Mouse (Mus musculus): Measurements from ENCODE around the gene Wdr48. TPM values are rescaled to one million over a fixed set of nuclear protein-coding genes. Genes with fewer than 3 reads are reported as not detected.
A peak's percentile ranks its signal among the peaks of the same experiment; 100 is the strongest.

Wdr48 gene
- polyA plus RNA-seq, 1 experiment from 2014 or later, result 77.1 TPM

- Histone ChIP-seq H3K27ac (no peak overlapping the region), H3K4me3 (replicated peaks) (no peak overlapping the region), H3K4me2 (no peak overlapping the region), H3K9ac (no peak overlapping the region), H3K9me3 (no peaks in the 10 kb centered on the region), H3K4me1 (peaks cover 8% of the 10 kb centered on the region; the same call in 1 of the 2 replicates), H3K36me3 (replicated peaks) (no peaks in the 10 kb centered on the region), H3K27me3 (0 out of 2 replicates have a peak, but pooled peaks cover 6% of the 10 kb centered on the region)
- no peak for ATAC-seq (ENCODE audit: low FRiP score)
- 88% methylated on average over 9 of the region's 9 CpGs for WGBS
These were observed 64.2 kb downstream of the Wdr48 start for GRCm38 (mm10) chr9:119958835-119959234.

GRCm38 (mm10) chr9:119962216-119962615 is 67.5 kb downstream of the Wdr48 start:
- Histone ChIP-seq H3K27me3 (0 out of 2 replicates have a peak, but pooled peaks cover 6% of the 10 kb centered on the region), H3K9me3 (no peaks in the 10 kb centered on the region), H3K4me1 (peaks cover 8% of the 10 kb centered on the region; the same call in 1 of the 2 replicates), H3K4me2 (no peak overlapping the region), H3K9ac (no peak overlapping the region), H3K36me3 (replicated peaks) (no peaks in the 10 kb centered on the region), H3K27ac (no peak overlapping the region), H3K4me3 (replicated peaks) (no peak overlapping the region)
- no peak for ATAC-seq (ENCODE audit: low FRiP score)
- WGBS, result 86% methylated on average over 4 of the region's 4 CpGs

GRCm38 (mm10) chr9:119962987-119963667 is 68.4 kb downstream of the Wdr48 start:
- H3K4me2 ChIP-seq, result peak overlapping the region; percentile 37
- H3K27me3 ChIP-seq, result 0 out of 2 replicates have a peak, but pooled peaks cover 6% of the 10 kb centered on the region
- H3K9ac ChIP-seq, result no peak overlapping the region; the same call in 1 of the 2 replicates
- H3K4me1 ChIP-seq, result peaks cover 8% of the 10 kb centered on the region; the same call in 1 of the 2 replicates
- H3K36me3 ChIP-seq (replicated peaks), result no peaks in the 10 kb centered on the region
- H3K4me3 ChIP-seq (replicated peaks), result no peak overlapping the region
- ATAC-seq (ENCODE audit: low FRiP score), result 0 out of 2 replicates have a peak, but pooled peaks have one; percentile 27
- WGBS, result 9% methylated on average over 21 of the region's 21 CpGs
- no peaks in the 10 kb centered on the region for H3K9me3 ChIP-seq
- no peak overlapping the region for H3K27ac ChIP-seq

GRCm38 (mm10) chr9:119964206-119964605 is 69.5 kb downstream of the Wdr48 start:
- H3K4me3 ChIP-seq (replicated peaks), result no peak overlapping the region
- peaks cover 8% of the 10 kb centered on the region; the same call in 1 of the 2 replicates for H3K4me1 ChIP-seq
- H3K4me2 ChIP-seq, result no peak overlapping the region
- 0 out of 2 replicates have a peak, but pooled peaks cover 6% of the 10 kb centered on the region for H3K27me3 ChIP-seq
- H3K9ac ChIP-seq, result no peak overlapping the region
- ATAC-seq (ENCODE audit: low FRiP score), result no peak
- H3K9me3 ChIP-seq, result no peaks in the 10 kb centered on the region
- H3K36me3 ChIP-seq (replicated peaks), result no peaks in the 10 kb centered on the region
- no peak overlapping the region for H3K27ac ChIP-seq
- WGBS, result 86% methylated on average over 3 of the region's 3 CpGs

- WGBS, result 85% methylated on average over 3 of the region's 3 CpGs
- no peak for ATAC-seq (ENCODE audit: low FRiP score)
- Histone ChIP-seq H3K27me3 (0 out of 2 replicates have a peak, but pooled peaks cover 6% of the 10 kb centered on the region), H3K36me3 (replicated peaks) (no peaks in the 10 kb centered on the region), H3K4me1 (peaks cover 8% of the 10 kb centered on the region; the same call in 1 of the 2 replicates), H3K27ac (no peak overlapping the region), H3K9me3 (no peaks in the 10 kb centered on the region), H3K4me2 (no peak overlapping the region), H3K4me3 (replicated peaks) (no peak overlapping the region), H3K9ac (no peak overlapping the region)
These were observed 70.5 kb downstream of the Wdr48 start for GRCm38 (mm10) chr9:119965186-119965585.

GRCm38 (mm10) chr9:119966221-119966910 is 71.7 kb downstream of the Wdr48 start:
- Histone ChIP-seq H3K27me3 (0 out of 2 replicates have a peak, but pooled peaks cover 6% of the 10 kb centered on the region), H3K9me3 (no peaks in the 10 kb centered on the region), H3K27ac (no peak overlapping the region), H3K9ac (no peak overlapping the region), H3K4me1 (peaks cover 14% of the 10 kb centered on the region; the same call in 1 of the 2 replicates), H3K36me3 (replicated peaks) (no peaks in the 10 kb centered on the region), H3K4me2 (no peak overlapping the region), H3K4me3 (replicated peaks) (no peak overlapping the region)
- ATAC-seq (ENCODE audit: low FRiP score), result no peak
- 86% methylated on average over 26 of the region's 26 CpGs for WGBS

GRCm38 (mm10) chr9:119969811-119970210 is 75.1 kb downstream of the Wdr48 start:
- Histone ChIP-seq H3K4me1 (0 out of 2 replicates have a peak, but pooled peaks cover 6% of the 10 kb centered on the region), H3K27me3 (no peaks in the 10 kb centered on the region), H3K9ac (no peak overlapping the region), H3K9me3 (no peaks in the 10 kb centered on the region), H3K27ac (no peak overlapping the region), H3K4me2 (no peak overlapping the region), H3K36me3 (replicated peaks) (0 out of 2 replicates have a peak, but pooled peaks cover 4% of the 10 kb centered on the region), H3K4me3 (replicated peaks) (no peak overlapping the region)
- WGBS, result 82% methylated on average over 7 of the region's 7 CpGs
- ATAC-seq (ENCODE audit: low FRiP score), result no peak

GRCm38 (mm10) chr9:119970221-119970620 is 75.5 kb downstream of the Wdr48 start:
- no peak overlapping the region for H3K9ac ChIP-seq
- no peaks in the 10 kb centered on the region for H3K9me3 ChIP-seq
- 0 out of 2 replicates have a peak, but pooled peaks cover 4% of the 10 kb centered on the region for H3K36me3 ChIP-seq (replicated peaks)
- no peaks in the 10 kb centered on the region for H3K27me3 ChIP-seq
- 50% methylated on average over 6 of the region's 6 CpGs for WGBS
- 0 out of 2 replicates have a peak, but pooled peaks cover 6% of the 10 kb centered on the region for H3K4me1 ChIP-seq
- no peak overlapping the region for H3K4me3 ChIP-seq (replicated peaks)
- no peak for ATAC-seq (ENCODE audit: low FRiP score)
- no peak overlapping the region for H3K27ac ChIP-seq
- no peak overlapping the region for H3K4me2 ChIP-seq

- Histone ChIP-seq H3K4me2 (no peak overlapping the region), H3K27ac (0 out of 2 replicates have a peak overlapping the region, but pooled peaks have one; percentile 3), H3K36me3 (replicated peaks) (0 out of 2 replicates have a peak, but pooled peaks cover 4% of the 10 kb centered on the region), H3K4me1 (0 out of 2 replicates have a peak, but pooled peaks cover 6% of the 10 kb centered on the region), H3K9me3 (no peaks in the 10 kb centered on the region), H3K4me3 (replicated peaks) (no peak overlapping the region), H3K9ac (no peak overlapping the region), H3K27me3 (no peaks in the 10 kb centered on the region)
- ATAC-seq (ENCODE audit: low FRiP score), result 0 out of 2 replicates have a peak, but pooled peaks have one; percentile 9
- 81% methylated on average over 7 of the region's 7 CpGs for WGBS
These were observed 76.3 kb downstream of the Wdr48 start for GRCm38 (mm10) chr9:119970763-119971656.

- H3K27ac ChIP-seq, result no peak overlapping the region
- H3K9me3 ChIP-seq, result no peaks in the 10 kb centered on the region
- 0 out of 2 replicates have a peak, but pooled peaks cover 4% of the 10 kb centered on the region for H3K36me3 ChIP-seq (replicated peaks)
- 90% methylated on average over 10 of the region's 10 CpGs for WGBS
- no peak for ATAC-seq (ENCODE audit: low FRiP score)
- H3K27me3 ChIP-seq, result no peaks in the 10 kb centered on the region
- no peak overlapping the region for H3K4me2 ChIP-seq
- no peak overlapping the region for H3K9ac ChIP-seq
- H3K4me1 ChIP-seq, result peaks cover 8% of the 10 kb centered on the region; the same call in 1 of the 2 replicates
- no peak overlapping the region for H3K4me3 ChIP-seq (replicated peaks)
These were observed 77.5 kb downstream of the Wdr48 start for GRCm38 (mm10) chr9:119972166-119972565.

- no peak for ATAC-seq (ENCODE audit: low FRiP score)
- no peaks in the 10 kb centered on the region for H3K9me3 ChIP-seq
- 92% methylated on average over 12 of the region's 12 CpGs for WGBS
- H3K27ac ChIP-seq, result no peak overlapping the region
- H3K4me2 ChIP-seq, result no peak overlapping the region
- H3K9ac ChIP-seq, result no peak overlapping the region
- H3K27me3 ChIP-seq, result no peaks in the 10 kb centered on the region
- H3K4me3 ChIP-seq (replicated peaks), result no peak overlapping the region
- H3K36me3 ChIP-seq (replicated peaks), result 0 out of 2 replicates have a peak, but pooled peaks cover 4% of the 10 kb centered on the region
- peaks cover 12% of the 10 kb centered on the region for H3K4me1 ChIP-seq
These were observed 77.9 kb downstream of the Wdr48 start for GRCm38 (mm10) chr9:119972582-119972981.

All from forebrain, embryonic 12.5 days (tissue).